19 mouse cellular contexts compared by ENCODE assay signal in the genomic region with DNA sequence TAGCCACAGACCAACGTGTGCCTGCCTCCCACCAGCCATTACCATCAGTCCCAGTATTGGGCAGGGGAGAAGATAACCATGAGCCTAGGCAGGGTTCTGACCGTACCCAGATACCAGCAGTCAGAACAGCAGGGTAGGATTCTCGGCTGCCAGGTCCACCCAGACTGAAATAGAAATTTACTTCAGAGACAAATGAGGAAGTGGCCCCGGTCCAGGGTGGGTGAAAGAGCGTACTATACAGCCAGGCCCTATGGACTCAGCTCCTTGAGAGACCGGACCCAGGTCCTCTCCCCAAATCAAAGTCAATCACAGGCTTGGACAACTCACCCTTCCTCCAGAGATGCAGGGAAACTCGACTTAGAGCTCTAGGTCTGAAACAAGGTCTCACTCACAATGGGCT. TPM values are rescaled to one million over a fixed set of nuclear protein-coding genes. Genes with fewer than 3 reads are reported as not detected.
A peak's percentile ranks its signal among the peaks of the same experiment; 100 is the strongest.
DNase-seq lines count a peak whose midpoint lies in the region; ATAC-seq and TF ChIP-seq lines count a peak whose summit lies in the region.
"Had no signal": no experiment of that assay in that cellular context is flagged by ENCODE, and none has a peak within 500 bp of the region (broad histone marks: within the 10 kb centered on the region; RNA-seq: fewer than 3 reads in every experiment).

No protein-coding gene starts in this region.

- no peak overlapping the region for H3K4me3 ChIP-seq in heart, embryonic 10.5 days
- H3K4me3 ChIP-seq in liver, postnatal 0 days (ENCODE audit: low read depth, low read length) = no peak overlapping the region
- H3K4me3 ChIP-seq in kidney, embryonic 15.5 days (replicated peaks) = no peak overlapping the region
- H3K4me3 ChIP-seq: left cerebral cortex, adult 2 months; liver, embryonic 15.5 days; neural tube, embryonic 12.5 days had no signal

- peaks cover 9% of the 10 kb centered on the region; the same call in 1 of the 2 replicates for H3K4me1 ChIP-seq in heart, embryonic 10.5 days
- H3K4me1 ChIP-seq in liver, postnatal 0 days (ENCODE audit: insufficient read depth) = 0 out of 2 replicates have a peak, but pooled peaks cover 8% of the 10 kb centered on the region
- H3K4me1 ChIP-seq in kidney, embryonic 15.5 days = peaks cover 5% of the 10 kb centered on the region; the same call in 1 of the 2 replicates
- H3K4me1 ChIP-seq: liver, embryonic 15.5 days; neural tube, embryonic 12.5 days had no signal

- TF ChIP-seq CTCF in liver, postnatal 0 days (IDR thresholded peaks at IDR 0.05; ENCODE audit: low read depth) = no peak

- H3K27me3 ChIP-seq in heart, embryonic 10.5 days (ENCODE audit: insufficient read depth, poor library complexity, severe bottlenecking) = peaks cover 32% of the 10 kb centered on the region; the same call in 1 of the 2 replicates
- H3K27me3 ChIP-seq in liver, postnatal 0 days (ENCODE audit: insufficient read depth, low read length) = no peaks in the 10 kb centered on the region
- H3K27me3 ChIP-seq in kidney, embryonic 15.5 days = no peaks in the 10 kb centered on the region
- H3K27me3 ChIP-seq: neural tube, embryonic 12.5 days had no signal

- H3K9ac ChIP-seq in liver, postnatal 0 days (replicated peaks) = no peak overlapping the region
- H3K9ac ChIP-seq in kidney, embryonic 15.5 days = no peak overlapping the region
- H3K9ac ChIP-seq: liver, embryonic 15.5 days; neural tube, embryonic 12.5 days had no signal

- no peak overlapping the region for H3K27ac ChIP-seq in heart, embryonic 10.5 days
- no peak overlapping the region for H3K27ac ChIP-seq in liver, postnatal 0 days (ENCODE audit: low read depth)
- no peak overlapping the region for H3K27ac ChIP-seq in kidney, embryonic 15.5 days
- H3K27ac ChIP-seq: left cerebral cortex, adult 2 months; liver, embryonic 15.5 days; neural tube, embryonic 12.5 days had no signal

- 70% methylated on average over 7 of the region's 7 CpGs for WGBS in heart, embryonic 10.5 days
- WGBS in liver, postnatal 0 days (ENCODE audit: insufficient replicate concordance) = 34% methylated on average over 7 of the region's 7 CpGs
- WGBS in kidney, embryonic 15.5 days = 82% methylated on average over 7 of the region's 7 CpGs

- H3K36me3 ChIP-seq in heart, embryonic 10.5 days = no peaks in the 10 kb centered on the region
- H3K36me3 ChIP-seq in liver, postnatal 0 days (replicated peaks; ENCODE audit: insufficient read depth, low read length) = no peaks in the 10 kb centered on the region
- no peaks in the 10 kb centered on the region for H3K36me3 ChIP-seq in kidney, embryonic 15.5 days
- H3K36me3 ChIP-seq: liver, embryonic 15.5 days; neural tube, embryonic 12.5 days had no signal

- ATAC-seq in liver, postnatal 0 days = peak; percentile 25; the same call in 1 of the 2 replicates
- ATAC-seq in common myeloid progenitor, adult 5-6 weeks (replicated peaks; ENCODE audit: low read depth, poor library complexity, severe bottlenecking) = peak; percentile 36
- peak; percentile 27 for ATAC-seq in megakaryocyte progenitor cell, adult 5-6 weeks (replicated peaks; ENCODE audit: poor library complexity)
- no peak for ATAC-seq in kidney, embryonic 15.5 days (replicated peaks; ENCODE audit: low FRiP score)
- ATAC-seq: forebrain, embryonic 16.5 days; hindbrain, embryonic 16.5 days had no signal

- TF ChIP-seq EP300 in liver, postnatal 0 days (IDR thresholded peaks at IDR 0.05; ENCODE audit: low read depth) = no peak

- no peaks in the 10 kb centered on the region for H3K9me3 ChIP-seq in heart, embryonic 10.5 days
- H3K9me3 ChIP-seq in liver, postnatal 0 days (ENCODE audit: low read length) = 0 out of 2 replicates have a peak, but pooled peaks cover 2% of the 10 kb centered on the region
- H3K9me3 ChIP-seq in kidney, embryonic 15.5 days (replicated peaks) = no peaks in the 10 kb centered on the region
- H3K9me3 ChIP-seq: liver, embryonic 15.5 days; neural tube, embryonic 12.5 days had no signal

- H3K4me2 ChIP-seq in liver, postnatal 0 days (ENCODE audit: low read depth, low read length) = no peak overlapping the region
- no peak overlapping the region for H3K4me2 ChIP-seq in kidney, embryonic 15.5 days
- H3K4me2 ChIP-seq: liver, embryonic 15.5 days; midbrain, embryonic 11.5 days; neural tube, embryonic 12.5 days had no signal

- peak; percentile 96 for DNase-seq in heart, adult 11 months
- DNase-seq in heart, embryonic 10.5 days (ENCODE audit: low spot score) = no peak
- DNase-seq in liver, postnatal 0 days = no peak
- no peak for DNase-seq in liver
- DNase-seq in frontal cortex, postnatal 36 days (ENCODE audit: low spot score in 2 of 2) = no peak
- DNase-seq: cerebellum, postnatal 10 days; heart, postnatal 4 days; kidney, adult 11 months; kidney, postnatal 14 days; lung, postnatal 10 days had no signal

RNA-seq across cellular contexts. Expression of a gene that starts 13.3 kb away (rescaled TPM):
- polyA plus RNA-seq in heart, embryonic 10.5 days (2016; fragmentation: Nextera tagmentation; extraction: Ambion mirVana) = 0.97 and 1.2 TPM in 2 replicates
- polyA plus RNA-seq in liver, postnatal 0 days (2015; fragmentation: Nextera tagmentation; extraction: Ambion mirVana) = 5.3 and 6.0 TPM in 2 replicates
- not detected in 2 replicates for total RNA-seq in common myeloid progenitor, adult 5-6 weeks (2017)
- total RNA-seq in megakaryocyte progenitor cell, adult 5-6 weeks (2015) = 0.42 and 0.49 TPM in 2 replicates
- 0.04 TPM in 1 of 2 replicates, not detected in the other for total RNA-seq in megakaryocyte progenitor cell, adult 5-6 weeks (2017)
- 5.2 TPM in 2 replicates for polyA plus RNA-seq in kidney, embryonic 15.5 days (2015; fragmentation: Nextera tagmentation; extraction: Ambion mirVana)

RNA-seq across cellular contexts. Expression of a gene that starts 29.2 kb away (rescaled TPM):
- 7.9 and 10.1 TPM in 2 replicates for polyA plus RNA-seq in heart, embryonic 10.5 days (2016; fragmentation: Nextera tagmentation; extraction: Ambion mirVana)
- 0.35 and 0.38 TPM in 2 replicates for polyA plus RNA-seq in liver, postnatal 0 days (2015; fragmentation: Nextera tagmentation; extraction: Ambion mirVana)
- total RNA-seq in common myeloid progenitor, adult 5-6 weeks (2017) = 0.05 and 0.59 TPM in 2 replicates
- 0.12 and 0.44 TPM in 2 replicates for total RNA-seq in megakaryocyte progenitor cell, adult 5-6 weeks (2015)
- total RNA-seq in megakaryocyte progenitor cell, adult 5-6 weeks (2017) = 0.08 TPM in 1 of 2 replicates, not detected in the other
- polyA plus RNA-seq in kidney, embryonic 15.5 days (2015; fragmentation: Nextera tagmentation; extraction: Ambion mirVana) = 9.1 and 12.2 TPM in 2 replicates

RNA-seq across cellular contexts. Expression of a gene that starts 51.5 kb away (rescaled TPM):
- 1.0 and 1.1 TPM in 2 replicates for polyA plus RNA-seq in heart, embryonic 10.5 days (2016; fragmentation: Nextera tagmentation; extraction: Ambion mirVana)
- 3.8 and 4.2 TPM in 2 replicates for polyA plus RNA-seq in liver, postnatal 0 days (2015; fragmentation: Nextera tagmentation; extraction: Ambion mirVana)
- total RNA-seq in common myeloid progenitor, adult 5-6 weeks (2017) = 7.8 and 8.8 TPM in 2 replicates
- 5.5 and 5.7 TPM in 2 replicates for total RNA-seq in megakaryocyte progenitor cell, adult 5-6 weeks (2015)
- 6.8 and 6.9 TPM in 2 replicates for total RNA-seq in megakaryocyte progenitor cell, adult 5-6 weeks (2017)
- polyA plus RNA-seq in kidney, embryonic 15.5 days (2015; fragmentation: Nextera tagmentation; extraction: Ambion mirVana) = 1.1 and 1.5 TPM in 2 replicates
- polyA plus RNA-seq: forebrain, embryonic 16.5 days; midbrain, embryonic 11.5 days had no signal
